Mouse (Mus musculus) midbrain, embryonic 12.5 days (tissue): ENCODE results near the gene Ispd. TPM values are rescaled to one million over a fixed set of nuclear protein-coding genes. Genes with fewer than 3 reads are reported as not detected.

Experiments used
- ATAC-seq: fragments of 200-750 bp; cut with Nextera tagmentation; 2 replicates; pipeline ENCODE4 v1.8.0; 2017; ENCODE audit warnings: low read depth, moderate TSS enrichment, moderate library complexity; ENCODE audit not compliant: low FRiP score
- H3K27ac ChIP-seq: fragments of 300-500 bp; sonication (generic); replicated peaks from 2 replicates; pipeline ENCODE4 v1.5.1; 2016; ENCODE audit warnings: mild to moderate bottlenecking
- H3K27me3 ChIP-seq: fragments of 300-500 bp; sonication (generic); 2 replicates; pipeline ENCODE4 v1.6.1; 2016; ENCODE audit warnings: mild to moderate bottlenecking
- H3K36me3 ChIP-seq: fragments of 300-500 bp; sonication (generic); 2 replicates; pipeline ENCODE4 v1.6.1; 2016
- H3K4me1 ChIP-seq: fragments of 300-500 bp; sonication (generic); 2 replicates; pipeline ENCODE4 v1.6.1; 2016
- H3K4me2 ChIP-seq: fragments of 300-500 bp; sonication (generic); replicated peaks from 2 replicates; pipeline ENCODE4 v1.6.1; 2016; ENCODE audit warnings: mild to moderate bottlenecking, moderate library complexity
- H3K4me3 ChIP-seq: fragments of 300-500 bp; sonication (generic); 2 replicates; pipeline ENCODE4 v1.5.1; 2016; ENCODE audit warnings: mild to moderate bottlenecking
- H3K9ac ChIP-seq: fragments of 300-500 bp; sonication (generic); replicated peaks from 2 replicates; pipeline ENCODE4 v1.6.1; 2016; ENCODE audit warnings: mild to moderate bottlenecking, moderate library complexity
- H3K9me3 ChIP-seq: fragments of 300-500 bp; sonication (generic); 2 replicates; pipeline ENCODE4 v1.6.1; 2016; ENCODE audit warnings: mild to moderate bottlenecking
- WGBS: fragments of 180-500 bp; shearing (Covaris S2); methylation state at CpG from one replicate; pipeline ENCODE4 v1.1.7; 2016; 5-methylcytosine and 5-hydroxymethylcytosine counted together
- polyA plus RNA-seq: library from polyadenylated mRNA; unstranded; fragments of >200 nt; fragmentation: Nextera tagmentation; extraction: Ambion mirVana; gene quantifications from 2 replicates; pipeline ENCODE4 v1.2.1, GENCODE M21; 2016

Gene Ispd
- polyA plus RNA-seq, 1 experiment from 2014 or later: 12.8 TPM

- no peak for ATAC-seq
- no peaks in the 10 kb centered on the region for H3K9me3 ChIP-seq
- H3K4me1 ChIP-seq: no peaks in the 10 kb centered on the region
- no peak overlapping the region for H3K4me2 ChIP-seq
- H3K4me3 ChIP-seq: no peak overlapping the region
- no peak overlapping the region for H3K27ac ChIP-seq
- H3K9ac ChIP-seq: no peak overlapping the region
- no peaks in the 10 kb centered on the region for H3K27me3 ChIP-seq
- 85% methylated on average over 7 of the region's 7 CpGs for WGBS
- H3K36me3 ChIP-seq: no peaks in the 10 kb centered on the region
These were observed 240.9 kb downstream of the Ispd start for GRCm38 (mm10) chr12:36621960-36622736.

- no peak for ATAC-seq
- Histone ChIP-seq H3K4me3 (no peak overlapping the region), H3K27me3 (no peaks in the 10 kb centered on the region), H3K9ac (no peak overlapping the region), H3K27ac (no peak overlapping the region), H3K4me1 (no peaks in the 10 kb centered on the region), H3K4me2 (no peak overlapping the region), H3K9me3 (no peaks in the 10 kb centered on the region), H3K36me3 (no peaks in the 10 kb centered on the region)
These were observed 246.0 kb downstream of the Ispd start for GRCm38 (mm10) chr12:36627204-36627603.

- WGBS: 86% methylated on average over 1 of the region's 1 CpGs
- no peak for ATAC-seq
These were observed 251.2 kb downstream of the Ispd start for GRCm38 (mm10) chr12:36632427-36632826.

GRCm38 (mm10) chr12:36647514-36647913 lies 266.3 kb downstream of the Ispd start:
- Histone ChIP-seq H3K4me3 (no peak overlapping the region), H3K9ac (no peak overlapping the region), H3K4me1 (no peaks in the 10 kb centered on the region), H3K27ac (no peak overlapping the region), H3K36me3 (no peaks in the 10 kb centered on the region), H3K4me2 (no peak overlapping the region), H3K27me3 (no peaks in the 10 kb centered on the region), H3K9me3 (no peaks in the 10 kb centered on the region)
- ATAC-seq: no peak
- WGBS: 83% methylated on average over 4 of the region's 4 CpGs

More at GRCm38 (mm10) chr12:36632427-36632826, 251.2 kb downstream of the Ispd start:
- Histone ChIP-seq H3K36me3 (no peaks in the 10 kb centered on the region), H3K4me2 (no peak overlapping the region), H3K4me3 (no peak overlapping the region), H3K9me3 (no peaks in the 10 kb centered on the region), H3K27ac (no peak overlapping the region), H3K4me1 (no peaks in the 10 kb centered on the region), H3K27me3 (no peaks in the 10 kb centered on the region), H3K9ac (no peak overlapping the region)

- Histone ChIP-seq H3K27me3 (no peaks in the 10 kb centered on the region), H3K4me1 (peaks cover 4% of the 10 kb centered on the region; the same call in 1 of the 2 replicates), H3K36me3 (no peaks in the 10 kb centered on the region), H3K4me3 (no peak overlapping the region), H3K27ac (no peak overlapping the region), H3K4me2 (no peak overlapping the region), H3K9ac (no peak overlapping the region), H3K9me3 (no peaks in the 10 kb centered on the region)
- WGBS: 91% methylated on average over 7 of the region's 7 CpGs
- ATAC-seq: no peak
These were observed 281.2 kb downstream of the Ispd start for GRCm38 (mm10) chr12:36662496-36662895.

- no peaks in the 10 kb centered on the region for H3K27me3 ChIP-seq
- H3K9ac ChIP-seq: no peak overlapping the region
- H3K4me3 ChIP-seq: no peak overlapping the region
- peaks cover 4% of the 10 kb centered on the region; the same call in 1 of the 2 replicates for H3K4me1 ChIP-seq
- H3K27ac ChIP-seq: no peak overlapping the region
- 52% methylated on average over 3 of the region's 3 CpGs for WGBS
- no peaks in the 10 kb centered on the region for H3K9me3 ChIP-seq
- no peak for ATAC-seq
- no peak overlapping the region for H3K4me2 ChIP-seq
- H3K36me3 ChIP-seq: no peaks in the 10 kb centered on the region
These were observed 283.5 kb downstream of the Ispd start for GRCm38 (mm10) chr12:36664783-36665182.

GRCm38 (mm10) chr12:36666771-36667170 lies 285.5 kb downstream of the Ispd start:
- H3K4me2 ChIP-seq: no peak overlapping the region
- no peaks in the 10 kb centered on the region for H3K36me3 ChIP-seq
- H3K9ac ChIP-seq: no peak overlapping the region
- H3K4me1 ChIP-seq: peaks cover 4% of the 10 kb centered on the region; the same call in 1 of the 2 replicates
- H3K27me3 ChIP-seq: no peaks in the 10 kb centered on the region
- WGBS: 46% methylated on average over 6 of the region's 6 CpGs
- H3K9me3 ChIP-seq: no peaks in the 10 kb centered on the region
- 0 out of 2 replicates have a peak overlapping the region, but pooled peaks have one; percentile 56 for H3K27ac ChIP-seq
- 0 out of 2 replicates have a peak, but pooled peaks have one; percentile 17 for ATAC-seq
- H3K4me3 ChIP-seq: no peak overlapping the region

- no peaks in the 10 kb centered on the region for H3K27me3 ChIP-seq
- no peaks in the 10 kb centered on the region for H3K36me3 ChIP-seq
- H3K4me2 ChIP-seq: no peak overlapping the region
- H3K4me1 ChIP-seq: peaks cover 4% of the 10 kb centered on the region; the same call in 1 of the 2 replicates
- H3K9ac ChIP-seq: no peak overlapping the region
- H3K4me3 ChIP-seq: no peak overlapping the region
- WGBS: 83% methylated on average over 5 of the region's 5 CpGs
- H3K9me3 ChIP-seq: no peaks in the 10 kb centered on the region
- no peak overlapping the region for H3K27ac ChIP-seq
- peak; percentile 46 for ATAC-seq
These were observed 289.1 kb downstream of the Ispd start for GRCm38 (mm10) chr12:36670164-36670908.

GRCm38 (mm10) chr12:36670915-36671579 lies 289.8 kb downstream of the Ispd start:
- peak; percentile 35 for ATAC-seq
- no peak overlapping the region for H3K27ac ChIP-seq
- no peak overlapping the region for H3K4me2 ChIP-seq
- H3K36me3 ChIP-seq: no peaks in the 10 kb centered on the region
- peaks cover 4% of the 10 kb centered on the region; the same call in 1 of the 2 replicates for H3K4me1 ChIP-seq
- WGBS: 38% methylated on average over 10 of the region's 10 CpGs
- no peak overlapping the region for H3K4me3 ChIP-seq
- H3K9ac ChIP-seq: no peak overlapping the region
- H3K9me3 ChIP-seq: no peaks in the 10 kb centered on the region
- H3K27me3 ChIP-seq: no peaks in the 10 kb centered on the region

- 68% methylated on average over 2 of the region's 2 CpGs for WGBS
- H3K4me1 ChIP-seq: no peaks in the 10 kb centered on the region
- H3K27me3 ChIP-seq: no peaks in the 10 kb centered on the region
- H3K4me2 ChIP-seq: no peak overlapping the region
- no peak overlapping the region for H3K4me3 ChIP-seq
- no peaks in the 10 kb centered on the region for H3K36me3 ChIP-seq
- no peaks in the 10 kb centered on the region for H3K9me3 ChIP-seq
- ATAC-seq: no peak
- no peak overlapping the region for H3K27ac ChIP-seq
- no peak overlapping the region for H3K9ac ChIP-seq
These were observed 293.2 kb downstream of the Ispd start for GRCm38 (mm10) chr12:36674481-36674880.

GRCm38 (mm10) chr12:36678220-36678619 lies 297.0 kb downstream of the Ispd start:
- WGBS: 88% methylated on average over 4 of the region's 4 CpGs
- Histone ChIP-seq H3K27ac (no peak overlapping the region), H3K9ac (no peak overlapping the region), H3K4me3 (no peak overlapping the region), H3K4me2 (no peak overlapping the region), H3K27me3 (no peaks in the 10 kb centered on the region), H3K9me3 (no peaks in the 10 kb centered on the region), H3K4me1 (no peaks in the 10 kb centered on the region), H3K36me3 (no peaks in the 10 kb centered on the region)
- ATAC-seq: no peak
